Mouse (Mus musculus): ENCODE measurements at regions not wholly inside any gene's neighbourhood (a gene's known extent, or its start where the extent isn't known, plus 50 kb on each side); places are given as distances from the start of the nearest gene placed in this dataset.

- no peak for DNase-seq
These were observed 59.0 kb upstream of the Ccdc167 start for GRCm38 (mm10) chr17:29775836-29776235.

DNA sequence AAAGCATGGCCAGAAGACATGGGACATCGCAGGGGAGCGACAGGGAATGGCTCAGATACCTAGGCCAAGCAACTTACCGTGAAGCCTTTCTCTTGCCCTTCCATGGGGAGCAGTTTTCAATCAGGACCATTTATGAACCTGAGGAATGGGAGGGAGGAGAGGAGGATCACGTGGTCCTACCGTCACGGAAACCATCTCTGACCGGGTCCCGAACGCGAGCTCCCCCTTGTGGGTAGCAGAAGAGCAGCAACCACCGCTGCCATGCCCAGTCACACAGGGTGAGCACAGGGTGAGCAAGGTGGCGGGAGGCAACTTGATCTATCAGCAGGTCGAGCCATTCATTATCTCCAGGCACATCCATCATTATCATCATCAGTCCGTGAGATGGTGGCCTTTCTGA lies 56.5 kb upstream of the Ccdc167 start:
- peak; percentile 75 for DNase-seq

DNA sequence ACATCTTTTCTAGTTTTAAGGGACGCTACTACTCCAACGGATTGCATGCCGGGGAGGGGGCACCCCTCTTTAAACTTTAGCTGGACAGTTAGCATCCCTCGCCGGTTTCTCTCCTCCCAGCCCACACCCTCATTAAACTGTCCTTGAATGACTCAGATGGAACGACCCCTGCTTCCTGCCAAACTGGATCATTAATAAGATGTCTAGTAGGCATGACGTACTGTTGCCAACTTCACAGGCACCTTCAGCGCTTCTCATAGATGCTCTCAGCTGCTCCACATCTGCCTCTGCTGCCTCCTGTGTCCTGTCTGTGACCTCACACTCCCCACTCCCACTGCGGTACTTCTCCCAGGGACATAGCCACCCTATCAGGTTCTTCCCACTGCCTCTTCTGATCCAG lies 54.1 kb upstream of the Ccdc167 start:
- no peak for DNase-seq

DNA sequence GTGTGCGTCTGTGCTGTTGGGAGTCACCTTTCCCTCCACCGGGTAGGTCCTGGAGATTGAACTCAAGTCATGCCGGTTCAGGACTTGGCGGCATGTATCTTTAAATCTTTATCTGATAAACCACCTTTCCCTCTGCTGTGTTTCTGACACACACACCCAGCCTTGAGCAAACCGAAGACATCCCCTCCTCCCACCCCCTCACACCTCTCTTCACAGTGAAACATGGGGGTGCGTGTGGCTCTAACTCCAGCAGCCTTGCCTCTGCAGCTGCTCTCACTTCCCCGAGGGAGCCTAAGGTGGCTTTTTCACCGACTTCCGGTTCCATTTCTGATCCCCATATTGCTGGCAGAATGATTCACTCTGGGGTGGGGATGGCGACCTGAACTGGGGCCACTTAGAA lies 52.8 kb upstream of the Ccdc167 start:
- DNase-seq = no peak

- no peak for DNase-seq
These were observed 52.3 kb upstream of the Ccdc167 start for GRCm38 (mm10) chr17:29769143-29769542.

DNA sequence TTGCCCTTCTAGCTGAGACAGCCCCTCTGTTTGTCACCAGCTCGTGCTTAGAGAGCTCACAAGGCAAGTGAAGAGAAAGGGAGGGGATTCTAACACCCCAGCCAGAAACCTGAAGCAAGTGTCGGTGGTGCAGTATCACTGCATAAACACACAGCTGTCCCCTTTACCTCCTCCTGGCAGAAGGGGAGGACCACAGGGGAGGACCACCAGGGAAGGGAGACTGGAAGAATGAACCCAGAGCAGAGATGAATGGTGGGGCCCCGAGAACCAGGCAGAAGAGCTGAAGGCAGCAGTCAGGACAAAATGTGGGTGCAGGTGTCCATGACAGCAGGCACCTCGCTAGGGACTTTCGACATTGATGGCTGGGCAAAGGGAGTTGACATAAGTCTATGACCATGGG lies 51.8 kb upstream of the Ccdc167 start:
- no peak for DNase-seq
